Mouse (Mus musculus): ENCODE measurements around the gene Gje1. TPM values are rescaled to one million over a fixed set of nuclear protein-coding genes. Genes with fewer than 3 reads are reported as not detected.

Gene Gje1
- not detected for polyA plus RNA-seq (2017; shearing (Covaris generic))

DNA sequence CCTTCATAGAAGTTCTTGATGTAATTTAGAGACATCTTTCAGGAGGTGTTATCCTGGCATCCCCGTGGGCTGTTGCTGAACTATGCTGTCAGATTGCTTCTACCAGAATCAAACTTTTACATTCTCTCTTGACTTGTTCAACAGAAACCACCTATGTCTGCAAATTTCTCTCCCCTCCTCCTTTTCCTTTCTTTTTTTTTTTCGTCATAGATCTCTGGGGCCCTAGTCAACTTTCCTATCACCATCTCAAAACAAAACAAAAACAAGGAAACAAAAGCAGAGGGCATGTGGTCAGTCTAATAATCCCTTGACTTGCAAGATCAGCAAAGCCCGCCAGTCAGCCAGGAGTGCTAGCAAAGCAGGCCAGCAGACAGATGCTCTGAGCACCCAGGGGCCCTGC is at the start of gene Gje1:
Gje1 (minus strand) TSS at position 101 of the 400 bp plus-strand sequence.

DNA sequence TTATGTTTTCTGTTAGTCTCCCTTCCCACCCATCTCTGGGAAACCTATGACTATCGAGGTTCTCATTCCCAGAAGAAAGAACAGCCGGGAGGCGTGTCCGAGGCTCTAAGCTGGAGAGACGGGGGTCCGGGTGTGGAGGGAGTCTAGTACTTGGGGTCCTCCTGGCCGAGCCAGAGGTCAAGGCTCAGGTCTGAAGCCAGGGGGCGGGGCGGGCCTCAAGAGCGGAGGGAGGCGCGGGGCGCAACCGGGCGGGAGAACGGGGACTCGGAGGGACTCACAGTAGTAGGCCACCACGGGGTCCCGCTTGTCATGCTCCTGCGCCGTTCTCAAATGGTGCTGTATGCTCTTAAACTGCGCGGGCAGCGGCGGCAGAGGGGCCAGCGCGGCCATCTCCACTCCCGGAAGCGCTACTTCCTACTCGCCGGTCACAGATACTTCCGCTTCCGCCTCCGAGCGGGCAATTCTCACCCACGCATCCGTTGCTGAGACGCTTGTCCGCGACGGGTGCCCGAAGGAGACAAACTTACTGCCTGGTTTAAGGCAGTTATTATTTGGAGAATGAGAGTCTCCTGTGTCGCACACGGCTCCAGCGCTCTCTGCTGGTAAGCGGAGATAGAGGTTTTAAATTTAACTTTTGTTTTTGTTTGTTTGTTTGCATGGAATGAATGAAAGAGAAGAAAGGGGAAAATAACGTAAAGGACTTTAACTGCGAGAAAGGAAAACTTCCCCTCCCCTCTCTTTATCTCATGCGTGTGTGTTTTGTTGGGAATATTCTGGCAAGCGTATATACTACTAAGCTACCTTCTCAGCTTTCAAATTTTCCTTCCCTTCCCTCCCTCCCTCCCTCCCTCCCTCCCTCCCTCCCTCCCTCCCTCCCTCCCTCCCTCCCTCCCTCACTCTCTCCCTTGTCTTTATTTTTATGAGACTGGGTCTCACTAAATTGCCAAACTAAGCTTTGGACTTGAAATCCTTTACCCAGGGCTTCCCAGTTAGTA is 12.6 kb downstream of the Gje1 start, which contains the start of the genes Vta1 and Nmbr:
Vta1 (minus strand) TSS at position 489 of the 995 bp plus-strand sequence.
Nmbr (plus strand) TSS at position 520 of the 995 bp plus-strand sequence.

Other genes starting within 250 kb of the Gje1 start
- 0.10 TPM for gene Adgrg6, start 172.6 kb downstream of the Gje1 start, polyA plus RNA-seq (2017; shearing (Covaris generic))
- 101 TPM for gene Vta1, start 12.7 kb downstream of the Gje1 start, polyA plus RNA-seq (2017; shearing (Covaris generic))
- not detected for gene Nmbr, start 12.6 kb downstream of the Gje1 start, polyA plus RNA-seq (2017; shearing (Covaris generic))

Measured in CD4-positive, CD25-positive, alpha-beta regulatory T cell (primary cell).